In the genomic region with DNA sequence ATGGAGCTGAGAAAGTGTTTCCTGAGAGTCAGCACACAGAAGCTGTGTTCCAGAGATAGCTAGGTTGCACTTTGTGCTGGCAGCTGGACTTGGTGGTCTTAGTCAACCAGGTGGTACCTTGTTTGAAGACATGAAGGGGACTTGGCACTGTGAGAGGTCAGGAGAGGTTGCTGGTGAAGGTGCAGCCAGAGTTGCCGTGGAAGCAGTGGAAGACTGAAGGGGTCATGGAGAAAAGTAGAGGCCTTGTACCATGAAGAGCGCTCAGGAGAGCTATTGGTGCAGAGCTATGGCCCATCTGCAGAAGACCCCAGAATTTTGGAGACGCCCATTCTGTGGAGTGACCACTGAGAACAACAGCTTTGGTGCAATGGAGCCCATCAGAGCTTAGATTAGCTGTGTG, we compare ENCODE assay signal across 29 mouse cellular contexts. TPM values are rescaled to one million over a fixed set of nuclear protein-coding genes. Genes with fewer than 3 reads are reported as not detected.
A peak's percentile ranks its signal among the peaks of the same experiment; 100 is the strongest.
DNase-seq lines count a peak whose midpoint lies in the region; ATAC-seq and TF ChIP-seq lines count a peak whose summit lies in the region.
"Had no signal": no experiment of that assay in that cellular context is flagged by ENCODE, and none has a peak within 500 bp of the region (broad histone marks: within the 10 kb centered on the region; RNA-seq: fewer than 3 reads in every experiment).

No protein-coding gene starts in this region.

- 86% methylated on average over 3 of the region's 3 CpGs for WGBS in intestine, embryonic 14.5 days
- 89% methylated on average over 3 of the region's 3 CpGs for WGBS in intestine, postnatal 0 days
- WGBS in neural tube, embryonic 15.5 days: 90% methylated on average over 3 of the region's 3 CpGs

- no peaks in the 10 kb centered on the region for H3K27me3 ChIP-seq in intestine, embryonic 14.5 days (replicated peaks; ENCODE audit: control insufficient read depth, insufficient read depth, low read length)
- no peaks in the 10 kb centered on the region for H3K27me3 ChIP-seq in intestine, postnatal 0 days (replicated peaks; ENCODE audit: control insufficient read depth, insufficient read depth, low read length)
- no peaks in the 10 kb centered on the region for H3K27me3 ChIP-seq in neural tube, embryonic 15.5 days (replicated peaks)
- H3K27me3 ChIP-seq: CH12.LX; embryonic facial prominence, embryonic 15.5 days; forebrain, embryonic 13.5 days; limb, embryonic 15.5 days had no signal

- TF ChIP-seq CTCF in intestine, postnatal 0 days (IDR thresholded peaks at IDR 0.05; ENCODE audit: low read depth): no peak
- no peak for TF ChIP-seq CTCF in embryonic fibroblast, embryonic 13.5 days (IDR thresholded peaks at IDR 0.05; ENCODE audit: borderline replicate concordance, insufficient read depth, low read length)

- H3K9ac ChIP-seq in intestine, embryonic 14.5 days (ENCODE audit: low read length): no peak overlapping the region
- no peak overlapping the region for H3K9ac ChIP-seq in intestine, postnatal 0 days (ENCODE audit: low read depth, low read length)
- H3K9ac ChIP-seq in neural tube, embryonic 15.5 days (replicated peaks): no peak overlapping the region
- H3K9ac ChIP-seq: embryonic facial prominence, embryonic 15.5 days; forebrain, embryonic 13.5 days; hindbrain, embryonic 13.5 days; limb, embryonic 15.5 days had no signal

- H3K27ac ChIP-seq in intestine, embryonic 14.5 days (ENCODE audit: low read depth): no peak overlapping the region
- H3K27ac ChIP-seq in intestine, postnatal 0 days (ENCODE audit: low read depth, low read length): no peak overlapping the region
- no peak overlapping the region for H3K27ac ChIP-seq in neural tube, embryonic 15.5 days (replicated peaks)
- H3K27ac ChIP-seq in embryonic fibroblast, embryonic 13.5 days (ENCODE audit: insufficient read depth, low read length): no peak overlapping the region
- H3K27ac ChIP-seq: embryonic facial prominence, embryonic 10.5 days; embryonic facial prominence, embryonic 15.5 days; forebrain, embryonic 13.5 days; hindbrain, embryonic 13.5 days; layer of hippocampus, adult 2 months; limb, embryonic 15.5 days; macrophage had no signal

- peak; percentile 1 for DNase-seq in embryo, embryonic 10 days (ENCODE audit: low spot score)
- no peak for DNase-seq in embryo, embryonic 9.5 days (ENCODE audit: extremely low spot score)
- peak; percentile 46 for DNase-seq in intestine, embryonic 14.5 days (ENCODE audit: low spot score)
- DNase-seq in neural tube, embryonic 10.5 days (ENCODE audit: extremely low spot score, low spot score): peak; percentile 4
- DNase-seq in thymus, postnatal 25 days: no peak
- DNase-seq: adrenal gland, adult 2 months; adrenal gland, postnatal 36 days; cerebellum, adult 18-20 months; cerebellum, postnatal 10 days; gastrocnemius, postnatal 10 days; heart, postnatal 36 days; kidney, adult 11 months; kidney, postnatal 36 days; lung, postnatal 10 days; midbrain, embryonic 14.5 days; right cerebral cortex, postnatal 4 days; thymus, adult 18-20 months had no signal

- no peak overlapping the region for H3K4me3 ChIP-seq in intestine, embryonic 14.5 days (ENCODE audit: low read depth, low read length)
- no peak overlapping the region for H3K4me3 ChIP-seq in intestine, postnatal 0 days (ENCODE audit: low read depth, low read length)
- H3K4me3 ChIP-seq in neural tube, embryonic 15.5 days (replicated peaks): no peak overlapping the region
- no peak overlapping the region for H3K4me3 ChIP-seq in embryonic fibroblast, embryonic 13.5 days (ENCODE audit: insufficient read depth, low read length)
- H3K4me3 ChIP-seq: embryonic facial prominence, embryonic 10.5 days; embryonic facial prominence, embryonic 15.5 days; forebrain, embryonic 13.5 days; hindbrain, embryonic 13.5 days; layer of hippocampus, adult 2 months; limb, embryonic 15.5 days had no signal

- no peak for ATAC-seq in intestine, embryonic 14.5 days (replicated peaks; ENCODE audit: low FRiP score, low TSS enrichment, low read depth)
- no peak for ATAC-seq in intestine, postnatal 0 days
- ATAC-seq in neural tube, embryonic 15.5 days (ENCODE audit: low FRiP score): no peak
- ATAC-seq: activated CD4-positive, CD25-positive, alpha-beta regulatory T cell, adult 4 months; forebrain, embryonic 13.5 days had no signal

- no peaks in the 10 kb centered on the region for H3K9me3 ChIP-seq in intestine, embryonic 14.5 days (ENCODE audit: control insufficient read depth, low read length)
- H3K9me3 ChIP-seq in intestine, postnatal 0 days (ENCODE audit: control insufficient read depth): no peaks in the 10 kb centered on the region
- H3K9me3 ChIP-seq in neural tube, embryonic 15.5 days (replicated peaks): no peaks in the 10 kb centered on the region
- H3K9me3 ChIP-seq: embryonic facial prominence, embryonic 10.5 days; embryonic facial prominence, embryonic 15.5 days; forebrain, embryonic 13.5 days; hindbrain, embryonic 13.5 days; limb, embryonic 15.5 days had no signal

- H3K4me2 ChIP-seq in intestine, embryonic 14.5 days (ENCODE audit: low read length): no peak overlapping the region
- H3K4me2 ChIP-seq in intestine, postnatal 0 days (replicated peaks; ENCODE audit: low read depth): no peak overlapping the region
- no peak overlapping the region for H3K4me2 ChIP-seq in neural tube, embryonic 15.5 days
- H3K4me2 ChIP-seq: embryonic facial prominence, embryonic 15.5 days; forebrain, embryonic 13.5 days; hindbrain, embryonic 13.5 days; limb, embryonic 15.5 days had no signal

- H3K4me1 ChIP-seq in intestine, embryonic 14.5 days (replicated peaks; ENCODE audit: control insufficient read depth, insufficient read depth, low read length): no peaks in the 10 kb centered on the region
- no peaks in the 10 kb centered on the region for H3K4me1 ChIP-seq in intestine, postnatal 0 days (replicated peaks; ENCODE audit: control insufficient read depth, insufficient read depth, low read length)
- H3K4me1 ChIP-seq in neural tube, embryonic 15.5 days: no peaks in the 10 kb centered on the region
- no peaks in the 10 kb centered on the region for H3K4me1 ChIP-seq in embryonic fibroblast, embryonic 13.5 days (ENCODE audit: control insufficient read depth, insufficient read depth, low read length)
- H3K4me1 ChIP-seq: forebrain, embryonic 13.5 days; hindbrain, embryonic 13.5 days; limb, embryonic 15.5 days had no signal

- peaks cover 14% of the 10 kb centered on the region; the same call in 1 of the 2 replicates for H3K36me3 ChIP-seq in intestine, embryonic 14.5 days (ENCODE audit: control insufficient read depth, insufficient read depth, low read length)
- H3K36me3 ChIP-seq in intestine, postnatal 0 days (ENCODE audit: control insufficient read depth, insufficient read depth): peaks cover 32% of the 10 kb centered on the region
- no peaks in the 10 kb centered on the region for H3K36me3 ChIP-seq in neural tube, embryonic 15.5 days

- TF ChIP-seq POLR2A in embryonic fibroblast, embryonic 13.5 days (IDR thresholded peaks at IDR 0.05; ENCODE audit: low read depth, low read length): peak; percentile 50; the same call in 1 of the 2 replicates

RNA-seq across cellular contexts. Expression of a gene that starts 6.4 kb away (rescaled TPM):
- polyA plus RNA-seq in intestine, embryonic 14.5 days (2014; fragmentation: Nextera tagmentation; extraction: Ambion mirVana): 65.8 and 68.8 TPM in 2 replicates
- 28.0 and 28.1 TPM in 2 replicates for polyA plus RNA-seq in intestine, postnatal 0 days (2015; fragmentation: Nextera tagmentation; extraction: Ambion mirVana)
- polyA plus RNA-seq in neural tube, embryonic 15.5 days (2015; fragmentation: Nextera tagmentation; extraction: Ambion mirVana): 40.7 and 58.0 TPM in 2 replicates
- 41.1 and 41.2 TPM in 2 replicates for polyA plus RNA-seq in embryonic fibroblast, embryonic 13.5 days (2011; ENCODE audit: insufficient read length, low read depth, missing spikeins)

RNA-seq across cellular contexts. Expression of a gene that starts 6.7 kb away (rescaled TPM):
- polyA plus RNA-seq in intestine, embryonic 14.5 days (2014; fragmentation: Nextera tagmentation; extraction: Ambion mirVana): 2.0 TPM in 2 replicates
- 0.82 and 0.89 TPM in 2 replicates for polyA plus RNA-seq in intestine, postnatal 0 days (2015; fragmentation: Nextera tagmentation; extraction: Ambion mirVana)
- polyA plus RNA-seq in neural tube, embryonic 15.5 days (2015; fragmentation: Nextera tagmentation; extraction: Ambion mirVana): 0.78 and 4.7 TPM in 2 replicates
- 2.1 and 2.3 TPM in 2 replicates for polyA plus RNA-seq in embryonic fibroblast, embryonic 13.5 days (2011; ENCODE audit: insufficient read length, low read depth, missing spikeins)

RNA-seq across cellular contexts. Expression of a gene that starts 7.0 kb away (rescaled TPM):
- polyA plus RNA-seq in intestine, embryonic 14.5 days (2014; fragmentation: Nextera tagmentation; extraction: Ambion mirVana): 2.4 and 3.0 TPM in 2 replicates
- polyA plus RNA-seq in intestine, postnatal 0 days (2015; fragmentation: Nextera tagmentation; extraction: Ambion mirVana): 6.5 and 6.6 TPM in 2 replicates
- polyA plus RNA-seq in neural tube, embryonic 15.5 days (2015; fragmentation: Nextera tagmentation; extraction: Ambion mirVana): 3.6 and 4.1 TPM in 2 replicates
- polyA plus RNA-seq in embryonic fibroblast, embryonic 13.5 days (2011; ENCODE audit: insufficient read length, low read depth, missing spikeins): 342 and 471 TPM in 2 replicates

RNA-seq across cellular contexts. Expression of a gene that starts 39.3 kb away (rescaled TPM):
- 63.7 and 68.0 TPM in 2 replicates for polyA plus RNA-seq in intestine, embryonic 14.5 days (2014; fragmentation: Nextera tagmentation; extraction: Ambion mirVana)
- 71.6 and 76.5 TPM in 2 replicates for polyA plus RNA-seq in intestine, postnatal 0 days (2015; fragmentation: Nextera tagmentation; extraction: Ambion mirVana)
- 89.9 and 92.0 TPM in 2 replicates for polyA plus RNA-seq in neural tube, embryonic 15.5 days (2015; fragmentation: Nextera tagmentation; extraction: Ambion mirVana)
- 80.0 and 84.2 TPM in 2 replicates for polyA plus RNA-seq in embryonic fibroblast, embryonic 13.5 days (2011; ENCODE audit: insufficient read length, low read depth, missing spikeins)

RNA-seq across cellular contexts. Expression of a gene that starts 39.4 kb away (rescaled TPM):
- polyA plus RNA-seq in intestine, embryonic 14.5 days (2014; fragmentation: Nextera tagmentation; extraction: Ambion mirVana): 72.4 and 74.8 TPM in 2 replicates
- polyA plus RNA-seq in intestine, postnatal 0 days (2015; fragmentation: Nextera tagmentation; extraction: Ambion mirVana): 47.4 and 48.5 TPM in 2 replicates
- polyA plus RNA-seq in neural tube, embryonic 15.5 days (2015; fragmentation: Nextera tagmentation; extraction: Ambion mirVana): 105 and 110 TPM in 2 replicates
- 26.9 and 33.8 TPM in 2 replicates for polyA plus RNA-seq in embryonic fibroblast, embryonic 13.5 days (2011; ENCODE audit: insufficient read length, low read depth, missing spikeins)

Comparison
In these comparisons a context has a peak if more than half of its experiments do, and no peak if none do; other contexts are left out.
1. DNase-seq: peak in embryo, embryonic 10 days (single experiment), intestine, embryonic 14.5 days (single experiment) and neural tube, embryonic 10.5 days (single experiment); none in embryo, embryonic 9.5 days (single experiment) and thymus, postnatal 25 days (single experiment).
2. RNA of a gene that starts 7.0 kb away (polyA plus RNA-seq): 342 to 471 TPM in embryonic fibroblast, embryonic 13.5 days; 6.5 to 6.6 TPM in intestine, postnatal 0 days, 3.6 to 4.1 TPM in neural tube, embryonic 15.5 days and 2.4 to 3.0 TPM in intestine, embryonic 14.5 days; every median in the first group is over 10 times any median in the second.